10 mouse cellular contexts compared by ENCODE assay signal in genomic region chr2:118658457-118658856, GRCm38 (mm10). TPM values are rescaled to one million over a fixed set of nuclear protein-coding genes. Genes with fewer than 3 reads are reported as not detected.
DNase-seq lines count a peak whose midpoint lies in the region; ATAC-seq lines count a peak whose summit lies in the region.
"Had no signal": no experiment of that assay in that cellular context is flagged by ENCODE, and none has a peak within 500 bp of the region (broad histone marks: within the 10 kb centered on the region; RNA-seq: fewer than 3 reads in every experiment).

No protein-coding gene starts in this region.

- ATAC-seq in heart, embryonic 12.5 days (ENCODE audit: insufficient number of reproducible peaks, low FRiP score): peak; percentile 81
- ATAC-seq in midbrain, embryonic 15.5 days (replicated peaks): no peak
- no peak for ATAC-seq in forebrain, embryonic 15.5 days (replicated peaks)

- H3K9ac ChIP-seq in heart, embryonic 12.5 days: no peak overlapping the region
- no peak overlapping the region for H3K9ac ChIP-seq in midbrain, embryonic 15.5 days
- H3K9ac ChIP-seq in forebrain, embryonic 15.5 days (replicated peaks): no peak overlapping the region

- no peak overlapping the region for H3K4me3 ChIP-seq in heart, embryonic 12.5 days
- H3K4me3 ChIP-seq in limb, embryonic 10.5 days: no peak overlapping the region
- H3K4me3 ChIP-seq in midbrain, embryonic 15.5 days: no peak overlapping the region
- no peak overlapping the region for H3K4me3 ChIP-seq in forebrain, embryonic 15.5 days

- peaks cover 47% of the 10 kb centered on the region for H3K4me1 ChIP-seq in heart, embryonic 12.5 days (replicated peaks)
- H3K4me1 ChIP-seq in limb, embryonic 10.5 days: peaks cover 54% of the 10 kb centered on the region
- H3K4me1 ChIP-seq in midbrain, embryonic 15.5 days: peaks cover 28% of the 10 kb centered on the region
- peaks cover 33% of the 10 kb centered on the region for H3K4me1 ChIP-seq in forebrain, embryonic 15.5 days

- peak overlapping the region; percentile 69; the same call in 1 of the 2 replicates for H3K27ac ChIP-seq in heart, embryonic 12.5 days (ENCODE audit: poor library complexity, severe bottlenecking)
- H3K27ac ChIP-seq in limb, embryonic 10.5 days: 0 out of 2 replicates have a peak overlapping the region, but pooled peaks have one; percentile 36
- no peak overlapping the region for H3K27ac ChIP-seq in midbrain, embryonic 15.5 days
- no peak overlapping the region for H3K27ac ChIP-seq in forebrain, embryonic 15.5 days (replicated peaks)

- H3K27me3 ChIP-seq in heart, embryonic 12.5 days (replicated peaks): peaks cover 6% of the 10 kb centered on the region; the same call in 1 of the 2 replicates
- H3K27me3 ChIP-seq in limb, embryonic 10.5 days (ENCODE audit: low read depth, poor library complexity, severe bottlenecking): peaks cover 24% of the 10 kb centered on the region
- no peaks in the 10 kb centered on the region for H3K27me3 ChIP-seq in midbrain, embryonic 15.5 days (replicated peaks)
- no peaks in the 10 kb centered on the region for H3K27me3 ChIP-seq in forebrain, embryonic 15.5 days

- no peak for DNase-seq in heart, adult 18-20 months
- DNase-seq in R1 (ENCODE audit: low read depth, low spot score): peak; percentile 78
- DNase-seq in limb, embryonic 10.5 days (ENCODE audit: low spot score): no peak
- DNase-seq in spleen, postnatal 36 days (ENCODE audit: low spot score in 2 of 2): peak; percentile 58 to 64
- DNase-seq in gastrocnemius, adult 8-10 months (ENCODE audit: low spot score in 2 of 2): no peak
- DNase-seq: gastrocnemius, postnatal 36 days had no signal

- H3K36me3 ChIP-seq in heart, embryonic 12.5 days: no peaks in the 10 kb centered on the region
- no peaks in the 10 kb centered on the region for H3K36me3 ChIP-seq in limb, embryonic 10.5 days
- H3K36me3 ChIP-seq in midbrain, embryonic 15.5 days (replicated peaks): no peaks in the 10 kb centered on the region
- H3K36me3 ChIP-seq in forebrain, embryonic 15.5 days: no peaks in the 10 kb centered on the region

- H3K4me2 ChIP-seq in heart, embryonic 12.5 days: no peak overlapping the region
- H3K4me2 ChIP-seq in midbrain, embryonic 15.5 days: no peak overlapping the region
- no peak overlapping the region for H3K4me2 ChIP-seq in forebrain, embryonic 15.5 days (replicated peaks)

- WGBS in heart, embryonic 12.5 days: 28% methylated on average over 4 of the region's 4 CpGs
- 31% methylated on average over 4 of the region's 4 CpGs for WGBS in limb, embryonic 10.5 days
- 44% methylated on average over 4 of the region's 4 CpGs for WGBS in midbrain, embryonic 15.5 days
- WGBS in forebrain, embryonic 15.5 days: 51% methylated on average over 4 of the region's 4 CpGs

- no peaks in the 10 kb centered on the region for H3K9me3 ChIP-seq in heart, embryonic 12.5 days (replicated peaks)
- H3K9me3 ChIP-seq in limb, embryonic 10.5 days (replicated peaks): no peaks in the 10 kb centered on the region
- no peaks in the 10 kb centered on the region for H3K9me3 ChIP-seq in midbrain, embryonic 15.5 days
- no peaks in the 10 kb centered on the region for H3K9me3 ChIP-seq in forebrain, embryonic 15.5 days

RNA-seq across cellular contexts. Expression of gene Pak6, which starts 4.6 kb away (rescaled TPM):
- 4.6 and 5.8 TPM in 2 replicates for polyA plus RNA-seq in heart, embryonic 12.5 days (2016; fragmentation: Nextera tagmentation; extraction: Ambion mirVana)
- total RNA-seq in heart, adult 18-20 months (2021): 1 to 10 TPM; 9.0 to 9.3 TPM
- polyA plus RNA-seq in limb, embryonic 10.5 days (2016; fragmentation: Nextera tagmentation; extraction: Ambion mirVana): 0.65 and 0.75 TPM in 2 replicates
- polyA plus RNA-seq in midbrain, embryonic 15.5 days (2015; fragmentation: Nextera tagmentation; extraction: Ambion mirVana): 67.8 and 69.1 TPM in 2 replicates
- total RNA-seq in gastrocnemius, adult 8-10 months (2022): not detected
- polyA plus RNA-seq in forebrain, embryonic 15.5 days (2015; fragmentation: Nextera tagmentation; extraction: Ambion mirVana): 27.8 and 29.2 TPM in 2 replicates

RNA-seq across cellular contexts. Expression of gene Ankrd63, which starts 45.3 kb away (rescaled TPM):
- 1.2 and 1.4 TPM in 2 replicates for polyA plus RNA-seq in heart, embryonic 12.5 days (2016; fragmentation: Nextera tagmentation; extraction: Ambion mirVana)
- 1 to 10 TPM; 1.1 to 1.3 TPM for total RNA-seq in heart, adult 18-20 months (2021)
- not detected in 2 replicates for polyA plus RNA-seq in limb, embryonic 10.5 days (2016; fragmentation: Nextera tagmentation; extraction: Ambion mirVana)
- not detected in 2 replicates for polyA plus RNA-seq in midbrain, embryonic 15.5 days (2015; fragmentation: Nextera tagmentation; extraction: Ambion mirVana)
- total RNA-seq in gastrocnemius, adult 8-10 months (2022): not detected
- polyA plus RNA-seq in forebrain, embryonic 15.5 days (2015; fragmentation: Nextera tagmentation; extraction: Ambion mirVana): 0.43 and 0.48 TPM in 2 replicates
- total RNA-seq: gastrocnemius, postnatal 36 days had no signal
- polyA plus RNA-seq: neural tube, embryonic 11.5 days had no signal

Comparison
In these comparisons a context has a peak if more than half of its experiments do, and no peak if none do; other contexts are left out.
1. H3K27ac ChIP-seq: peak in heart, embryonic 12.5 days (single experiment) and limb, embryonic 10.5 days (single experiment); none in midbrain, embryonic 15.5 days (single experiment) and forebrain, embryonic 15.5 days (single experiment).
2. DNase-seq: peak in R1 (single experiment) and spleen, postnatal 36 days (2 of 2); none in heart, adult 18-20 months (0 of 2), limb, embryonic 10.5 days (single experiment) and gastrocnemius, adult 8-10 months (0 of 2).